Mouse (Mus musculus) midbrain, embryonic 11.5 days (tissue): Measurements from ENCODE around the gene Ing2. TPM values are rescaled to one million over a fixed set of nuclear protein-coding genes. Genes with fewer than 3 reads are reported as not detected.

Experiments
- ATAC-seq: fragments of 200-750 bp; cut with Nextera tagmentation; 2 replicates; pipeline ENCODE4 v1.8.0; 2017; ENCODE audit warnings: moderate TSS enrichment, moderate library complexity; ENCODE audit not compliant: low FRiP score
- DNase-seq: peaks from one replicate; pipeline ENCODE4 v3.0.0; 2015; ENCODE audit warnings: low spot score; ENCODE audit errors: missing footprints
- H3K27ac ChIP-seq: fragments of 300-500 bp; sonication (generic); 2 replicates; pipeline ENCODE4 v1.5.1; 2014; ENCODE audit warnings: low read depth, low read length
- H3K27me3 ChIP-seq: fragments of 300-500 bp; sonication (generic); 2 replicates; pipeline ENCODE4 v1.6.1; 2014; ENCODE audit warnings: mild to moderate bottlenecking, low read length, moderate library complexity, mixed read lengths; ENCODE audit not compliant: control insufficient read depth, insufficient read depth
- H3K36me3 ChIP-seq: fragments of 300-500 bp; sonication (generic); 2 replicates; pipeline ENCODE4 v1.6.1; 2014; ENCODE audit warnings: mild to moderate bottlenecking, low read length, moderate library complexity, mixed read lengths; ENCODE audit not compliant: control insufficient read depth, insufficient read depth
- H3K4me1 ChIP-seq: fragments of 300-500 bp; sonication (generic); 2 replicates; pipeline ENCODE4 v1.6.1; 2014; ENCODE audit warnings: low read length; ENCODE audit not compliant: control insufficient read depth, insufficient read depth
- H3K4me2 ChIP-seq: fragments of 300-500 bp; sonication (generic); 2 replicates; pipeline ENCODE4 v1.6.1; 2014; ENCODE audit warnings: mild to moderate bottlenecking, moderate library complexity
- H3K4me3 ChIP-seq: fragments of 300-500 bp; sonication (generic); 2 replicates; pipeline ENCODE4 v1.5.1; 2014; ENCODE audit warnings: low read depth, low read length
- H3K9ac ChIP-seq: fragments of 300-500 bp; sonication (generic); 2 replicates; pipeline ENCODE4 v1.6.1; 2014; ENCODE audit warnings: low read length
- H3K9me3 ChIP-seq: fragments of 300-500 bp; sonication (generic); 2 replicates; pipeline ENCODE4 v1.6.1; 2016; ENCODE audit warnings: low read length; ENCODE audit not compliant: control insufficient read depth
- WGBS: fragments of 180-500 bp; shearing (Covaris S2); extraction: QIAGEN DNeasy Blood & Tissue Kit; methylation state at CpG from one replicate; pipeline ENCODE4 v1.1.7; 2014; 5-methylcytosine and 5-hydroxymethylcytosine counted together
- polyA plus RNA-seq: library from polyadenylated mRNA; unstranded; fragments of >200 nt; fragmentation: Nextera tagmentation; extraction: Ambion mirVana; gene quantifications from 2 replicates; pipeline ENCODE4 v1.2.1, GENCODE M21; 2014

Ing2 gene
- polyA plus RNA-seq, 1 experiment from 2014 or later, result 12.0 TPM

- no peak for ATAC-seq
- H3K4me3 ChIP-seq, result no peak overlapping the region
Measured at GRCm38 (mm10) chr8:47642514-47643064, 32.8 kb downstream of the Ing2 start.

GRCm38 (mm10) chr8:47637152-47637551, 38.2 kb downstream of the Ing2 start:
- no peaks in the 10 kb centered on the region for H3K4me1 ChIP-seq
- DNase-seq (no peak), ATAC-seq (no peak)
- H3K27ac ChIP-seq, result no peak overlapping the region
- H3K4me3 ChIP-seq, result no peak overlapping the region
- no peaks in the 10 kb centered on the region for H3K27me3 ChIP-seq
- H3K4me2 ChIP-seq, result no peak overlapping the region
- no peak overlapping the region for H3K9ac ChIP-seq
- H3K36me3 ChIP-seq, result no peaks in the 10 kb centered on the region
- no peaks in the 10 kb centered on the region for H3K9me3 ChIP-seq
- WGBS, result 69% methylated on average over 4 of the region's 4 CpGs

More at GRCm38 (mm10) chr8:47642514-47643064, 32.8 kb downstream of the Ing2 start:
- Histone ChIP-seq H3K27me3 (no peaks in the 10 kb centered on the region), H3K27ac (no peak overlapping the region), H3K9ac (no peak overlapping the region), H3K4me1 (no peaks in the 10 kb centered on the region), H3K36me3 (no peaks in the 10 kb centered on the region), H3K4me2 (no peak overlapping the region), H3K9me3 (no peaks in the 10 kb centered on the region)
- no peak for DNase-seq
- WGBS, result 82% methylated on average over 9 of the region's 9 CpGs

- H3K36me3 ChIP-seq, result no peaks in the 10 kb centered on the region
- no peak overlapping the region for H3K9ac ChIP-seq
- no peak overlapping the region for H3K4me2 ChIP-seq
- ATAC-seq (no peak), DNase-seq (no peak)
- no peaks in the 10 kb centered on the region for H3K27me3 ChIP-seq
- H3K4me1 ChIP-seq, result no peaks in the 10 kb centered on the region
- H3K27ac ChIP-seq, result no peak overlapping the region
- H3K9me3 ChIP-seq, result no peaks in the 10 kb centered on the region
- 62% methylated on average over 3 of the region's 3 CpGs for WGBS
- H3K4me3 ChIP-seq, result no peak overlapping the region
Measured at GRCm38 (mm10) chr8:47636032-47636431, 39.3 kb downstream of the Ing2 start.

GRCm38 (mm10) chr8:47634791-47635341, 40.5 kb downstream of the Ing2 start:
- Histone ChIP-seq H3K4me2 (no peak overlapping the region), H3K27ac (no peak overlapping the region)

GRCm38 (mm10) chr8:47621144-47621543, 54.2 kb downstream of the Ing2 start:
- no peaks in the 10 kb centered on the region for H3K4me1 ChIP-seq
- WGBS, result 90% methylated on average over 1 of the region's 1 CpGs
- H3K36me3 ChIP-seq, result no peaks in the 10 kb centered on the region
- no peak overlapping the region for H3K27ac ChIP-seq
- no peaks in the 10 kb centered on the region for H3K27me3 ChIP-seq
- no peak for DNase-seq
- H3K4me2 ChIP-seq, result no peak overlapping the region
- no peak for ATAC-seq
- no peak overlapping the region for H3K4me3 ChIP-seq
- no peaks in the 10 kb centered on the region for H3K9me3 ChIP-seq
- no peak overlapping the region for H3K9ac ChIP-seq

More at GRCm38 (mm10) chr8:47634791-47635341, 40.5 kb downstream of the Ing2 start:
- no peaks in the 10 kb centered on the region for H3K4me1 ChIP-seq
- ATAC-seq (no peak), DNase-seq (no peak)
- WGBS, result 52% methylated on average over 10 of the region's 10 CpGs
- no peak overlapping the region for H3K4me3 ChIP-seq
- no peaks in the 10 kb centered on the region for H3K36me3 ChIP-seq
- no peaks in the 10 kb centered on the region for H3K27me3 ChIP-seq
- H3K9ac ChIP-seq, result no peak overlapping the region
- H3K9me3 ChIP-seq, result no peaks in the 10 kb centered on the region

Other genes starting within 250 kb of the Ing2 start
- 30.3 and 34.3 TPM in 2 replicates for gene Stox2, start 229.2 kb downstream of the Ing2 start, polyA plus RNA-seq
- 47.0 and 47.8 TPM in 2 replicates for gene Trappc11, start 142.1 kb downstream of the Ing2 start, polyA plus RNA-seq
- gene Rwdd4a, start 141.9 kb downstream of the Ing2 start, polyA plus RNA-seq, result 49.0 and 50.5 TPM in 2 replicates
- 48.1 and 52.6 TPM in 2 replicates for gene Cdkn2aip, start 38.4 kb upstream of the Ing2 start, polyA plus RNA-seq
- not detected in 2 replicates for gene Cldn24, start 146.6 kb upstream of the Ing2 start, polyA plus RNA-seq
- gene Cldn22, start 148.9 kb upstream of the Ing2 start, polyA plus RNA-seq, result not detected in 2 replicates